Mouse (Mus musculus) liver, postnatal 0 days (tissue): ENCODE data around the gene Kiss1.

Source experiments
- CTCF ChIP-seq: sonication (generic); IDR thresholded peaks from 2 replicates; pipeline ENCODE4 v1.5.1; 2016; ENCODE audit warnings: antibody characterized with exemption, low read depth
- EP300 ChIP-seq: IDR thresholded peaks from 2 replicates; pipeline ENCODE4 v1.6.1; 2016; ENCODE audit warnings: antibody characterized with exemption, low read depth, mild to moderate bottlenecking

DNA sequence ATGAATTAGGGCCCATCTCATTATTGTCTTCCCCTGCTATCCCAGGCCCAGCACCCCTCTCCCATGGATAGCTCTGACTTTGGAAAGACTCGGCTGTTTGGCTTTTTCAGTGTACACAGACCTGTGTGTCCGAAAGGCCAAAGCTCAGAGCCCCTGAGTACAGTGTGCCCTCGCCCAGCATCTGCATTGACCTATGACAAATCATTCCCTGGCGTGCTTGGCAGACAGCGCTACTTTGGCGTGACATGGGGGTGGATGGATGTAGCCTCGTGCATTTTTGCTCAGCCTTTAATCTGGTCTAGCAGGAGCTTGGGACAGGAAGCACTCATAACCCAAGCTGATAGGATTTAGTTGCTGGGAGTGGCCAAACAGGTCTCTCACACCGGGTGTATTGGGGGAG lies 50.4 kb downstream of the Kiss1 start:
- TF ChIP-seq CTCF (no peak), EP300 (peak; percentile 65)
